Mouse (Mus musculus) E14TG2a.4 (cell line): ENCODE measurements around the gene Frmd3.
"Not testable (repeated sequence)": the region's sequence is repeated elsewhere in the genome, so short reads cannot be mapped to it uniquely, and the experiment has no call there.

Experiments
- H3K27me3 ChIP-seq: 2 replicates; pipeline ENCODE4 v1.6.1; 2014; ENCODE audit warnings: low read length, control low read depth; ENCODE audit not compliant: insufficient read depth
- H3K36me3 ChIP-seq: 2 replicates; pipeline ENCODE4 v1.6.1; 2014; ENCODE audit warnings: low read length, control low read depth; ENCODE audit not compliant: insufficient read depth
- H3K4me1 ChIP-seq: replicated peaks from 2 replicates; pipeline ENCODE4 v1.6.1; 2014; ENCODE audit warnings: low read depth, low read length, control low read depth
- H3K4me3 ChIP-seq: replicated peaks from 2 replicates; pipeline ENCODE4 v1.5.1; 2014; ENCODE audit warnings: mild to moderate bottlenecking, low read length
- H3K9me3 ChIP-seq: 2 replicates; pipeline ENCODE4 v1.6.1; 2014; ENCODE audit warnings: low read length, control low read depth
- CTCF ChIP-seq: conservative IDR thresholded peaks from 2 replicates; pipeline ENCODE4 v1.5.1; 2014; ENCODE audit warnings: low read length
- NANOG ChIP-seq: IDR thresholded peaks from 2 replicates; pipeline ENCODE4 v1.6.1; 2014; ENCODE audit warnings: borderline replicate concordance, low read length, mixed read lengths
- POU5F1 ChIP-seq: IDR thresholded peaks from 2 replicates; pipeline ENCODE4 v1.6.1; 2014; ENCODE audit warnings: low read length, borderline replicate concordance

The Frmd3 gene

GRCm38 (mm10) chr4:74110816-74111215 lies 97.6 kb downstream of the Frmd3 start:
- no peak for TF ChIP-seq POU5F1
- no peak for TF ChIP-seq CTCF
- TF ChIP-seq NANOG: no peak
- no peak overlapping the region for H3K4me3 ChIP-seq
- H3K27me3 ChIP-seq: no peaks in the 10 kb centered on the region
- no peaks in the 10 kb centered on the region for H3K4me1 ChIP-seq
- no peaks in the 10 kb centered on the region for H3K36me3 ChIP-seq
- H3K9me3 ChIP-seq: no peaks in the 10 kb centered on the region

- Histone ChIP-seq H3K27me3 (no peaks in the 10 kb centered on the region), H3K4me1 (no peaks in the 10 kb centered on the region), H3K36me3 (no peaks in the 10 kb centered on the region), H3K9me3 (0 out of 2 replicates have a peak, but pooled peaks cover 3% of the 10 kb centered on the region), H3K4me3 (no peak overlapping the region)
- TF ChIP-seq NANOG (no peak), CTCF (no peak), POU5F1 (no peak)
Measured at GRCm38 (mm10) chr4:74191528-74191927, 178.3 kb downstream of the Frmd3 start.

- Histone ChIP-seq H3K36me3 (no peaks in the 10 kb centered on the region), H3K4me3 (no peak overlapping the region), H3K9me3 (no peaks in the 10 kb centered on the region), H3K4me1 (no peaks in the 10 kb centered on the region), H3K27me3 (no peaks in the 10 kb centered on the region)
- TF ChIP-seq CTCF (no peak), NANOG (no peak), POU5F1 (no peak)
Measured at GRCm38 (mm10) chr4:74201281-74201811, 188.1 kb downstream of the Frmd3 start.

GRCm38 (mm10) chr4:74221780-74222179 lies 208.5 kb downstream of the Frmd3 start:
- H3K9me3 ChIP-seq, H3K27me3 ChIP-seq, H3K4me1 ChIP-seq, H3K36me3 ChIP-seq, H3K4me3 ChIP-seq: not testable (repeated sequence)

- TF ChIP-seq POU5F1 (no peak), CTCF (peak; percentile 61)
- H3K36me3 ChIP-seq: no peaks in the 10 kb centered on the region
- no peak overlapping the region for H3K4me3 ChIP-seq
- H3K4me1 ChIP-seq: no peaks in the 10 kb centered on the region
- H3K9me3 ChIP-seq: no peaks in the 10 kb centered on the region
- no peaks in the 10 kb centered on the region for H3K27me3 ChIP-seq
Measured at GRCm38 (mm10) chr4:74222360-74222759, 209.1 kb downstream of the Frmd3 start.

- no peaks in the 10 kb centered on the region for H3K27me3 ChIP-seq
- TF ChIP-seq NANOG (no peak), POU5F1 (no peak), CTCF (no peak)
- H3K9me3 ChIP-seq: no peaks in the 10 kb centered on the region
- no peaks in the 10 kb centered on the region for H3K4me1 ChIP-seq
- H3K4me3 ChIP-seq: no peak overlapping the region
- no peaks in the 10 kb centered on the region for H3K36me3 ChIP-seq
Measured at GRCm38 (mm10) chr4:74224210-74224609, 211.0 kb downstream of the Frmd3 start.

- peaks cover 5% of the 10 kb centered on the region; the same call in 1 of the 2 replicates for H3K4me1 ChIP-seq
- H3K36me3 ChIP-seq: no peaks in the 10 kb centered on the region
- H3K27me3 ChIP-seq: no peaks in the 10 kb centered on the region
- H3K4me3 ChIP-seq: no peak overlapping the region
- no peak for TF ChIP-seq POU5F1
- TF ChIP-seq NANOG: no peak
- peak; percentile 39 for TF ChIP-seq CTCF
- H3K9me3 ChIP-seq: 0 out of 2 replicates have a peak, but pooled peaks cover 3% of the 10 kb centered on the region
Measured at GRCm38 (mm10) chr4:74230994-74231393, 217.8 kb downstream of the Frmd3 start.

- Histone ChIP-seq H3K9me3 (0 out of 2 replicates have a peak, but pooled peaks cover 3% of the 10 kb centered on the region), H3K36me3 (no peaks in the 10 kb centered on the region), H3K27me3 (no peaks in the 10 kb centered on the region), H3K4me3 (no peak overlapping the region), H3K4me1 (peaks cover 5% of the 10 kb centered on the region; the same call in 1 of the 2 replicates)
- TF ChIP-seq POU5F1 (no peak), NANOG (no peak), CTCF (peak; percentile 81)
Measured at GRCm38 (mm10) chr4:74231405-74231804, 218.2 kb downstream of the Frmd3 start.

GRCm38 (mm10) chr4:74233534-74233933 lies 220.3 kb downstream of the Frmd3 start:
- H3K27me3 ChIP-seq: no peaks in the 10 kb centered on the region
- H3K4me3 ChIP-seq: no peak overlapping the region
- no peaks in the 10 kb centered on the region for H3K36me3 ChIP-seq
- no peak for TF ChIP-seq POU5F1
- no peak for TF ChIP-seq CTCF
- TF ChIP-seq NANOG: no peak
- H3K4me1 ChIP-seq: peaks cover 5% of the 10 kb centered on the region; the same call in 1 of the 2 replicates
- H3K9me3 ChIP-seq: 0 out of 2 replicates have a peak, but pooled peaks cover 3% of the 10 kb centered on the region
